Mouse (Mus musculus): ENCODE data around the gene Trpt1.

- TF ChIP-seq CTCF (IDR thresholded peaks at IDR 0.05; ENCODE audit: extremely low read depth, insufficient read depth, insufficient read length, insufficient replicate concordance), result no peak
- peak; percentile 89 for TF ChIP-seq POLR2A (IDR thresholded peaks at IDR 0.05; ENCODE audit: low read depth, low read length)
Observed at GRCm38 (mm10) chr19:6980381-6981093, 15.4 kb upstream of the Trpt1 start, which contains the start of gene Fkbp2.

Measured in spleen, adult 2 months (tissue).